Mouse (Mus musculus): ENCODE measurements around the gene Dgkg. TPM values are rescaled to one million over a fixed set of nuclear protein-coding genes. Genes with fewer than 3 reads are reported as not detected.

Gene Dgkg
- 0.15 and 0.36 TPM in 2 replicates for polyA plus RNA-seq (2012; rRNA removed; ENCODE audit: low replicate concordance)

GRCm38 (mm10) chr16:22656533-22657444, at the start of gene Dgkg:
Gene Dgkg (minus strand): TSS chr16:22657221.

GRCm38 (mm10) chr16:22439499-22440177, 217.4 kb downstream of the Dgkg start, which contains the start of gene Etv5:
Gene Etv5 (minus strand): TSS chr16:22439719.

Other genes with a start within 250 kb of the Dgkg start
- gene Etv5, start 217.5 kb downstream of the Dgkg start, polyA plus RNA-seq (2012; rRNA removed; ENCODE audit: low replicate concordance) = 1.3 and 3.7 TPM in 2 replicates
- not detected in 2 replicates for gene Crygs, start 154.4 kb upstream of the Dgkg start, polyA plus RNA-seq (2012; rRNA removed; ENCODE audit: low replicate concordance)
- gene Tbccd1, start 200.4 kb upstream of the Dgkg start, polyA plus RNA-seq (2012; rRNA removed; ENCODE audit: low replicate concordance) = 3.3 and 4.8 TPM in 2 replicates
- gene Dnajb11, start 200.6 kb upstream of the Dgkg start, polyA plus RNA-seq (2012; rRNA removed; ENCODE audit: low replicate concordance) = 19.0 and 19.1 TPM in 2 replicates
- gene Ahsg, start 234.1 kb upstream of the Dgkg start, polyA plus RNA-seq (2012; rRNA removed; ENCODE audit: low replicate concordance) = 1.1 TPM in 1 of 2 replicates, not detected in the other

Data from duodenum, adult 2 months (tissue).